Mouse (Mus musculus) cerebellum, postnatal 10 days (tissue): ENCODE results near the gene Cyp1a1.

Source experiments
- DNase-seq, 2 experiments: peaks; one replicate each; pipeline ENCODE4 v3.0.0; 2021; ENCODE audit warnings: mixed read lengths in 2 of 2

The Cyp1a1 gene

GRCm38 (mm10) chr9:57687751-57688150, at the start of gene Cyp1a1:
Cyp1a1 (plus strand) TSS chr9:57687928.
- DNase-seq: no peak

GRCm38 (mm10) chr9:57638651-57639459, 48.9 kb upstream of the Cyp1a1 start:
- DNase-seq: no peak

GRCm38 (mm10) chr9:57639661-57640328, 47.9 kb upstream of the Cyp1a1 start:
- DNase-seq: no peak

GRCm38 (mm10) chr9:57640384-57640783, 47.3 kb upstream of the Cyp1a1 start:
- DNase-seq: no peak

GRCm38 (mm10) chr9:57641022-57641421, 46.7 kb upstream of the Cyp1a1 start:
- no peak for DNase-seq

GRCm38 (mm10) chr9:57641775-57642550, 45.8 kb upstream of the Cyp1a1 start:
- no peak for DNase-seq

- no peak for DNase-seq
These were observed 44.4 kb upstream of the Cyp1a1 start for GRCm38 (mm10) chr9:57643169-57643855.

- no peak for DNase-seq
These were observed 43.9 kb upstream of the Cyp1a1 start for GRCm38 (mm10) chr9:57643856-57644180.

GRCm38 (mm10) chr9:57644442-57644943, 43.2 kb upstream of the Cyp1a1 start:
- DNase-seq: peak in 1 of 2 experiments; percentile 49

GRCm38 (mm10) chr9:57644944-57645893, 42.5 kb upstream of the Cyp1a1 start:
- DNase-seq: peak; percentile 96 to 97

- DNase-seq: no peak
These were observed 41.1 kb upstream of the Cyp1a1 start for GRCm38 (mm10) chr9:57646551-57647103.

GRCm38 (mm10) chr9:57647286-57648108, 40.2 kb upstream of the Cyp1a1 start:
- DNase-seq: no peak

GRCm38 (mm10) chr9:57650130-57650785, 37.5 kb upstream of the Cyp1a1 start:
- no peak for DNase-seq

GRCm38 (mm10) chr9:57650786-57651311, 36.9 kb upstream of the Cyp1a1 start:
- DNase-seq: peak; percentile 89 to 91

GRCm38 (mm10) chr9:57652351-57652750, 35.4 kb upstream of the Cyp1a1 start:
- DNase-seq: no peak

- DNase-seq: peak in 1 of 2 experiments; percentile 6
These were observed 34.9 kb upstream of the Cyp1a1 start for GRCm38 (mm10) chr9:57652855-57653254.

- peak in 1 of 2 experiments; percentile 9 for DNase-seq
These were observed 34.4 kb upstream of the Cyp1a1 start, which contains the start of gene Csk for GRCm38 (mm10) chr9:57653283-57653682. Csk (minus strand) TSS chr9:57653631.

- peak in 1 of 2 experiments; percentile 8 for DNase-seq
These were observed 32.8 kb upstream of the Cyp1a1 start for GRCm38 (mm10) chr9:57654966-57655365.

- peak; percentile 98 to 99 for DNase-seq
These were observed 32.0 kb upstream of the Cyp1a1 start for GRCm38 (mm10) chr9:57655749-57656148.
